Mouse (Mus musculus): ENCODE results near the gene Plekhd1. TPM values are rescaled to one million over a fixed set of nuclear protein-coding genes. Genes with fewer than 3 reads are reported as not detected.

Plekhd1 gene
- polyA plus RNA-seq, 1 experiment from 2014 or later: 1.4 TPM

DNA sequence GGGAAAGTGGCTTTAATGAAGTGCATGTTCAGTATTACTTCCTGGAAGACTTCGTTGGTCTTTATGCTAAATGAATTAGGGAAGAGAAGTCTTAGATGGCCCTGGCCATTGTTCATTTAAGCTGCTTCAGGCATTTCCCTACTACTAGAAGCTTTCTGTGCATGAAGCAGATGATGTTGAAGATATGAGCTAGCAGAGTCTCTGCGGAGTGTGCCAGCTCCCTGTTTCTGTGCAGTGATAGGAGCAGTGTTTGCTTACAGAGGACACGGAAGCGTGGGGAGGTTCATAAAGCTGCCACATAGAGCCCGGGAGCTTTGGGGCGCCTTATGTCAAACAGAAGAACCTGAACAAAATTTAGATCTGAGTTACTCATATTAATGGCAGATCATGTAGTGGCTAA, 33.7 kb upstream of the Plekhd1 start:
- Histone ChIP-seq H3K27ac (replicated peaks; ENCODE audit: low read depth, low read length) (no peak overlapping the region), H3K4me1 (ENCODE audit: control insufficient read depth, insufficient read depth, low read length) (no peaks in the 10 kb centered on the region), H3K27me3 (replicated peaks; ENCODE audit: control insufficient read depth, insufficient read depth, low read length) (no peaks in the 10 kb centered on the region), H3K36me3 (ENCODE audit: control insufficient read depth, insufficient read depth, low read length) (peaks cover 11% of the 10 kb centered on the region), H3K4me2 (ENCODE audit: low read depth, low read length) (no peak overlapping the region), H3K9me3 (ENCODE audit: control insufficient read depth, low read length) (no peaks in the 10 kb centered on the region), H3K4me3 (ENCODE audit: low read depth, low read length) (no peak overlapping the region), H3K9ac (ENCODE audit: low read depth, low read length) (no peak overlapping the region)
- DNase-seq (ENCODE audit: low spot score): no peak
- WGBS: 83% methylated on average over 6 of the region's 6 CpGs
- no peak for ATAC-seq (ENCODE audit: low read depth)

DNA sequence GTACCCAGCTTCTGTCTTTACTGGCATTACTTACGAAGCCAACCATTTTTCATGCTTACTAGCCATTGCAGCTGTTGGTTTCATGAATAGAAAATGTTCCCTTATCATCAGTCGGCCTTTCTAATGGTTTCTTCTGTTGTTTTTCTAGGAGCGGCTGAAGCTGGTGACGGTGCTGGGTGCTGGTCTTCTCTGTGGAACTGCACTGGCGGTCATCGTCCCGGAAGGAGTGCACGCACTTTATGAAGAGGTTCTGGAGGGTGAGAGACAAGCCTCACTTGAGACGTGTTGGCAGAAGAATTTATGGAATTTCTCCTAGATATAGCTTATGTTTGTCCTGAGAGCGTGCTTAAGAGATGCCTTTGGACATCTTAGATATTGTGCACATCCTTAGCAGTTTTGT, 30.1 kb upstream of the Plekhd1 start:
- Histone ChIP-seq H3K4me3 (ENCODE audit: low read depth, low read length) (no peak overlapping the region), H3K36me3 (ENCODE audit: control insufficient read depth, insufficient read depth, low read length) (peaks cover 31% of the 10 kb centered on the region), H3K9ac (ENCODE audit: low read depth, low read length) (no peak overlapping the region), H3K27ac (replicated peaks; ENCODE audit: low read depth, low read length) (no peak overlapping the region), H3K4me1 (ENCODE audit: control insufficient read depth, insufficient read depth, low read length) (no peaks in the 10 kb centered on the region), H3K27me3 (replicated peaks; ENCODE audit: control insufficient read depth, insufficient read depth, low read length) (no peaks in the 10 kb centered on the region), H3K9me3 (ENCODE audit: control insufficient read depth, low read length) (no peaks in the 10 kb centered on the region), H3K4me2 (ENCODE audit: low read depth, low read length) (no peak overlapping the region)
- no peak for DNase-seq (ENCODE audit: low spot score)
- WGBS: 87% methylated on average over 10 of the region's 10 CpGs
- no peak for ATAC-seq (ENCODE audit: low read depth)

DNA sequence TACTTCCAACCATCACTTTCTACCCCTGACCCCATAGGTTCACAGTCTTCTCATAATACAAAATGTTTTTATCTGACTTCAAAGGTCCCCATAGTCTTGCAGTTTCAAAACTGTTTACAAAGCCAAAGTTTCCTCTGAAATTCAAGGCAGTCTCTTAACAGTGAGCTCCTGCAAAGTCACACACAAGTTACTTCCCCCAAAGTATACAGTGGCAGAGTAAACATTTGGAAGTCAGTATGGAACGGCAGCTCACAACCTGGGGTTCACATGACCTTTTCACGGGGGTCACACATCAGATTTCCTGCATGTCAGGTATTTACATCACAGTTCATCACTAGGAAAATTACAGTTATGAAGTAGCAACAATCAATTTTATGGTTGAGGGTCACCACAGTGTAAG, 28.5 kb upstream of the Plekhd1 start:
- Histone ChIP-seq H3K36me3 (ENCODE audit: control insufficient read depth, insufficient read depth, low read length) (peaks cover 47% of the 10 kb centered on the region), H3K9ac (ENCODE audit: low read depth, low read length) (no peak overlapping the region), H3K27me3 (replicated peaks; ENCODE audit: control insufficient read depth, insufficient read depth, low read length) (no peaks in the 10 kb centered on the region), H3K4me3 (ENCODE audit: low read depth, low read length) (no peak overlapping the region), H3K9me3 (ENCODE audit: control insufficient read depth, low read length) (no peaks in the 10 kb centered on the region), H3K27ac (replicated peaks; ENCODE audit: low read depth, low read length) (no peak overlapping the region), H3K4me2 (ENCODE audit: low read depth, low read length) (no peak overlapping the region), H3K4me1 (ENCODE audit: control insufficient read depth, insufficient read depth, low read length) (no peaks in the 10 kb centered on the region)
- no peak for ATAC-seq (ENCODE audit: low read depth)
- 76% methylated on average over 2 of the region's 2 CpGs for WGBS
- no peak for DNase-seq (ENCODE audit: low spot score)

- Histone ChIP-seq H3K27ac (replicated peaks; ENCODE audit: low read depth, low read length) (no peak overlapping the region), H3K9me3 (ENCODE audit: control insufficient read depth, low read length) (no peaks in the 10 kb centered on the region), H3K9ac (ENCODE audit: low read depth, low read length) (no peak overlapping the region), H3K36me3 (ENCODE audit: control insufficient read depth, insufficient read depth, low read length) (peaks cover 62% of the 10 kb centered on the region), H3K27me3 (replicated peaks; ENCODE audit: control insufficient read depth, insufficient read depth, low read length) (no peaks in the 10 kb centered on the region), H3K4me2 (ENCODE audit: low read depth, low read length) (no peak overlapping the region), H3K4me3 (ENCODE audit: low read depth, low read length) (no peak overlapping the region), H3K4me1 (ENCODE audit: control insufficient read depth, insufficient read depth, low read length) (no peaks in the 10 kb centered on the region)
- no peak for DNase-seq (ENCODE audit: low spot score)
- 80% methylated on average over 2 of the region's 2 CpGs for WGBS
- ATAC-seq (ENCODE audit: low read depth): no peak
Measured at GRCm38 (mm10) chr12:80668391-80668790, 24.0 kb upstream of the Plekhd1 start.

DNA sequence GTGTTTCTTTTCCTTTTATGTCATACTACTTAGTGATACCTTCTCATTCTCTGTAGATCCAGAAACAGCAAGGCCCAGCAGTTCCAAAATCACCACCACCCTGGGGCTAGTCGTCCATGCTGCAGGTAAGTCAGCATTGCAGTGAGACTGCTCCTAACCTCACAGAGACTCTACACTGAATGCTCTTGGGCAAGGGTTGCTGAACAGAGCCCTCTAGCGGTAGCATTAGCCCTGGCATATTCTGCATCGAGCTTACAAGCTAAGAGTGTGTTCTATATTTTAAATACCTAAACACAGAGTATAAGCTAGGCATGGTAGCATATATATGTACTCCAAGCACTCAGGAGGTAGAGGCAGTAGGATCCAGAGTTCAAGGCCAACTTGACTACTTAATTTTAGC, 19.2 kb upstream of the Plekhd1 start:
- 16% methylated on average over 3 of the region's 3 CpGs for WGBS

DNA sequence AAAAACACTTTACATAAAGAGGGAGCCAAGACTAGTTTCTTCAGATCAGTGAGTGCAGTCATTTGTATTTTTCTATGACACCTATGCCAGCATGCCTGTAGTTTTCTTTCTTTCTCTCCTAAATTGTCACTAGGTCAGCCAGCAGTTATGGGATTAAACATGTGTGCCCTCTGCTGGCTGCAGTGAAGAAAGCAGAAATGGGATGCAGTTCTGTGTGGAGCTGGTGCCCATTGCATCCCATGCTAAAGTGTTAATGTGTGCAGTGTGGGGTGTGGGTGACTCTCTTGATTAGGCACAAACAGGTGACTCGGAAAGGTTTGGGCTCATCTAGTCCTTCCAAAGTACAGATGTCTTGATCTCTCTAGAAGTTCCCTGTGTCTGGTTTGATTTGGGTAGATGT, 11.1 kb upstream of the Plekhd1 start:
- DNase-seq (ENCODE audit: low spot score): peak; percentile 40
- WGBS: 81% methylated on average over 1 of the region's 1 CpGs

More for the DNA sequence above, 19.2 kb upstream of the Plekhd1 start:
- DNase-seq (ENCODE audit: low spot score) (peak; percentile 64), ATAC-seq (ENCODE audit: low read depth) (peak; percentile 57; the same call in 1 of the 2 replicates)
- H3K9ac ChIP-seq (ENCODE audit: low read depth, low read length): no peak overlapping the region
- no peaks in the 10 kb centered on the region for H3K9me3 ChIP-seq (ENCODE audit: control insufficient read depth, low read length)
- no peak overlapping the region for H3K27ac ChIP-seq (replicated peaks; ENCODE audit: low read depth, low read length)
- no peaks in the 10 kb centered on the region for H3K4me1 ChIP-seq (ENCODE audit: control insufficient read depth, insufficient read depth, low read length)
- no peak overlapping the region for H3K4me2 ChIP-seq (ENCODE audit: low read depth, low read length)
- no peaks in the 10 kb centered on the region for H3K27me3 ChIP-seq (replicated peaks; ENCODE audit: control insufficient read depth, insufficient read depth, low read length)
- no peak overlapping the region for H3K4me3 ChIP-seq (ENCODE audit: low read depth, low read length)
- peaks cover 69% of the 10 kb centered on the region for H3K36me3 ChIP-seq (ENCODE audit: control insufficient read depth, insufficient read depth, low read length)

DNA sequence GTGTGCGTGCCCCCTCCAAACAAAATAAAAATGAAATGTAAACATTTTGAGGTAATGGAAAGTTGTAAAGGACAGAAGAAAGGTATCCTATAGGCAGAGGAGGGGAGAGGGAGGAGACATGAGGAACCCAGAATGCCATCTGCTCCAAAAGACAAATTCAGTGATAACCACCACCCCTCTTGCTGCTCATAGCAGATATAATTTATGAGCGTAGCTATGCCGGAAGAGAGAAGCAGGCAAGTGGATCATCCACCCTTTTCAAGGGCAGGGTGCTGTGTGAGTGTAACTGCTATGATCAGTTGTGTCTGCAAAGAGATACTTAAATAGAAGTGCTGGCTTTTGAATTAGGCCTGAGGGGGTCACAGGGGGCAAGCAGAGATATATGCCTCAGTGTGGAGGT, 8.8 kb upstream of the Plekhd1 start:
- WGBS: 86% methylated on average over 3 of the region's 3 CpGs
- Histone ChIP-seq H3K9me3 (ENCODE audit: control insufficient read depth, low read length) (no peaks in the 10 kb centered on the region), H3K4me2 (ENCODE audit: low read depth, low read length) (no peak overlapping the region), H3K4me1 (ENCODE audit: control insufficient read depth, insufficient read depth, low read length) (no peaks in the 10 kb centered on the region), H3K36me3 (ENCODE audit: control insufficient read depth, insufficient read depth, low read length) (peaks cover 18% of the 10 kb centered on the region), H3K27ac (replicated peaks; ENCODE audit: low read depth, low read length) (no peak overlapping the region), H3K4me3 (ENCODE audit: low read depth, low read length) (no peak overlapping the region), H3K9ac (ENCODE audit: low read depth, low read length) (no peak overlapping the region), H3K27me3 (replicated peaks; ENCODE audit: control insufficient read depth, insufficient read depth, low read length) (no peaks in the 10 kb centered on the region)
- ATAC-seq (ENCODE audit: low read depth) (no peak), DNase-seq (ENCODE audit: low spot score) (no peak)

More for the DNA sequence above, 11.1 kb upstream of the Plekhd1 start:
- H3K4me1 ChIP-seq (ENCODE audit: control insufficient read depth, insufficient read depth, low read length): no peaks in the 10 kb centered on the region
- H3K36me3 ChIP-seq (ENCODE audit: control insufficient read depth, insufficient read depth, low read length): peaks cover 30% of the 10 kb centered on the region
- no peak overlapping the region for H3K27ac ChIP-seq (replicated peaks; ENCODE audit: low read depth, low read length)
- 0 out of 2 replicates have a peak, but pooled peaks have one; percentile 26 for ATAC-seq (ENCODE audit: low read depth)
- no peaks in the 10 kb centered on the region for H3K27me3 ChIP-seq (replicated peaks; ENCODE audit: control insufficient read depth, insufficient read depth, low read length)
- H3K9me3 ChIP-seq (ENCODE audit: control insufficient read depth, low read length): no peaks in the 10 kb centered on the region
- H3K4me3 ChIP-seq (ENCODE audit: low read depth, low read length): no peak overlapping the region
- H3K9ac ChIP-seq (ENCODE audit: low read depth, low read length): no peak overlapping the region
- H3K4me2 ChIP-seq (ENCODE audit: low read depth, low read length): no peak overlapping the region

DNA sequence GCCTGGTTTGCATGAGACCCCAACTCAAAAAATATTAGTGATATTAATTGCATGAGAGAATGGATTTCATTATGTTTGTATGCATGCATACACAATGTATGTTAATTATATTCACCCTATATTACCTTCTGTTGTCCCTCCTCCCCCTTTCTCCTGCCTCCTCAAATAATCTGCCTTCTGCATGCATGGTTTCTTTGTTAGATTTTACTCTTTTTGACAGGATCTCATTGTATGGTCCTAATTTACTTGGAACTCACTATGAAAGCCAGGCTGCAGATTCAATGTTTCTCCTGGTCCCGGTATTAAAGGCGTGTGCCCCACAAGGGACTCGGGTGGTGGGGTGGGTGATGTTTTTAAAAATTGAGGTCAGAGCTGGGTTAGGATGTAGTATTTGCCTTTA, 8.1 kb upstream of the Plekhd1 start:
- H3K36me3 ChIP-seq (ENCODE audit: control insufficient read depth, insufficient read depth, low read length): peaks cover 13% of the 10 kb centered on the region
- no peak overlapping the region for H3K4me3 ChIP-seq (ENCODE audit: low read depth, low read length)
- H3K9ac ChIP-seq (ENCODE audit: low read depth, low read length): no peak overlapping the region
- ATAC-seq (ENCODE audit: low read depth): no peak
- H3K4me2 ChIP-seq (ENCODE audit: low read depth, low read length): no peak overlapping the region
- no peaks in the 10 kb centered on the region for H3K27me3 ChIP-seq (replicated peaks; ENCODE audit: control insufficient read depth, insufficient read depth, low read length)
- H3K27ac ChIP-seq (replicated peaks; ENCODE audit: low read depth, low read length): no peak overlapping the region
- H3K9me3 ChIP-seq (ENCODE audit: control insufficient read depth, low read length): no peaks in the 10 kb centered on the region
- H3K4me1 ChIP-seq (ENCODE audit: control insufficient read depth, insufficient read depth, low read length): no peaks in the 10 kb centered on the region
- DNase-seq (ENCODE audit: low spot score): no peak
- 77% methylated on average over 3 of the region's 3 CpGs for WGBS

- Histone ChIP-seq H3K9ac (ENCODE audit: low read depth, low read length) (no peak overlapping the region), H3K4me3 (ENCODE audit: low read depth, low read length) (no peak overlapping the region), H3K9me3 (ENCODE audit: control insufficient read depth, low read length) (no peaks in the 10 kb centered on the region), H3K27ac (replicated peaks; ENCODE audit: low read depth, low read length) (no peak overlapping the region), H3K4me1 (ENCODE audit: control insufficient read depth, insufficient read depth, low read length) (peaks cover 11% of the 10 kb centered on the region), H3K36me3 (ENCODE audit: control insufficient read depth, insufficient read depth, low read length) (no peaks in the 10 kb centered on the region), H3K4me2 (ENCODE audit: low read depth, low read length) (no peak overlapping the region), H3K27me3 (replicated peaks; ENCODE audit: control insufficient read depth, insufficient read depth, low read length) (peaks cover 22% of the 10 kb centered on the region)
- 61% methylated on average over 10 of the region's 10 CpGs for WGBS
- ATAC-seq (ENCODE audit: low read depth) (peak; percentile 35; the same call in 1 of the 2 replicates), DNase-seq (ENCODE audit: low spot score) (peak; percentile 88)
Measured at GRCm38 (mm10) chr12:80687788-80688211, 4.6 kb upstream of the Plekhd1 start.
